Comparison of ENCODE assay signal across 8 mouse cellular contexts in the genomic region with DNA sequence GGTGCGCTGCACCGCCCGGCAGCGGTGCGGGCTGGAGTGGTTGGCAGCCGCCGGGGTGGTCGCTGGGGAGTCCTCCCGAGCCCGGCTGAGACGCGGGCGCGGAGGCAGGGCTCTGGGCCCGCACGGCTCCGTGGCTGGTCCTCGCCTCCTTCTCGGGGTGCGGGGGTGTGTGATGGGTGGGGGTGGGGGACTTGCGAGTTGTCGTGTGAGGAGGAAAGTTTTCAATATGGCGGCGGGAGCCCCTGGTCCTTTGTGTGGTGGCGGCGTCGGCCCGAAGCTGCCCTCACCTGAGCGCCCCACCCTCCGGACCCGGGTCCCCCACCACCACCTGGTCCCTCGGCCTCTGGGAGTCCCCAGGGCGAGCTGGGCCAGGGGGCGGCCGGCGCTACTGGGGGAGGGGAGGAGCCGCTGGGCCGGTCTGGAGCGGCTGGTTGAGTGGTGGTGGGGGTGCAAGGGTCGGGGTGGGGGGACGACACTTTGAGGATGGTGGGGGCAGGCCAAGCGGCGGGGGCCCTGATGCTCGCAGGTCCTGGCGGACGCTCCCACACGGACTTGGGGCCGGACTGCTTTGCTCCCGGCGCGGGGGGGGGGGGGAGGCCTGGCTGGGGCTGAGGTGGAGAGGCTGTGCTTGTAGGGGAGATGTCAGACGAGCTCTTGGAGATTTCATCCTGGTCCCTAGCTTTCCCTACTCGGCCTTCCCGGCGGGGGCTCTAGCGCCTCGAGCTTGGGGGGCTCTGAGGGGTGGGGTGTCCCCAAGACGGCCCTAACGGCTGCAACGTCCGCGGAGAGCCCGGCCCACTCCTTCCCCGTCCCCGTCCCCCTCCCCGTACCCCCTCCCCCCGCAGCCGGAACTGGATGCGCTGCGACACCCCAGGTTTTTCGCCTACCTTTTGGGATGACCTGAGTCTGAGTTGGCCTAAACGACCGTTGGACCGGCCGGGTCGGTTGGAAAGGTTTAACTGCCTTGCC. TPM values are rescaled to one million over a fixed set of nuclear protein-coding genes. Genes with fewer than 3 reads are reported as not detected.
DNase-seq lines count a peak whose midpoint lies in the region; ATAC-seq and TF ChIP-seq lines count a peak whose summit lies in the region.

No protein-coding gene starts in this region.

- peaks cover 43% of the 10 kb centered on the region for H3K4me1 ChIP-seq in embryonic facial prominence, embryonic 10.5 days
- H3K4me1 ChIP-seq in heart, embryonic 14.5 days (ENCODE audit: control insufficient read depth in 2 of 2, insufficient read depth in 2 of 2, low read length in 2 of 2) = peaks cover under 1 to 17% of the 10 kb centered on the region in 2 experiments
- H3K4me1 ChIP-seq in kidney, postnatal 0 days (replicated peaks; ENCODE audit: insufficient read depth, low read length) = peaks cover 6% of the 10 kb centered on the region; the same call in 1 of the 2 replicates
- H3K4me1 ChIP-seq in liver, embryonic 16.5 days (ENCODE audit: control insufficient read depth, low read depth, low read length) = peaks cover 28% of the 10 kb centered on the region

- peak overlapping the region; percentile 98 for H3K9ac ChIP-seq in heart, embryonic 14.5 days (ENCODE audit: low read length)
- H3K9ac ChIP-seq in kidney, postnatal 0 days (ENCODE audit: low read depth, low read length) = peak overlapping the region; percentile 97
- peak overlapping the region; percentile 88 for H3K9ac ChIP-seq in liver, embryonic 16.5 days (ENCODE audit: low read depth, low read length)

- H3K9me3 ChIP-seq in embryonic facial prominence, embryonic 10.5 days = no peaks in the 10 kb centered on the region
- no peaks in the 10 kb centered on the region for H3K9me3 ChIP-seq in heart, embryonic 14.5 days (ENCODE audit: control insufficient read depth, low read length)
- H3K9me3 ChIP-seq in kidney, postnatal 0 days (replicated peaks; ENCODE audit: low read length) = no peaks in the 10 kb centered on the region
- H3K9me3 ChIP-seq in liver, embryonic 16.5 days (replicated peaks; ENCODE audit: control insufficient read depth, low read length) = no peaks in the 10 kb centered on the region

- no peaks in the 10 kb centered on the region for H3K27me3 ChIP-seq in embryonic facial prominence, embryonic 10.5 days (replicated peaks; ENCODE audit: low read depth, poor library complexity, severe bottlenecking)
- H3K27me3 ChIP-seq in heart, embryonic 14.5 days (ENCODE audit: control insufficient read depth, insufficient read depth, low read length) = no peaks in the 10 kb centered on the region
- no peaks in the 10 kb centered on the region for H3K27me3 ChIP-seq in kidney, postnatal 0 days (ENCODE audit: insufficient read depth, low read length)
- no peaks in the 10 kb centered on the region for H3K27me3 ChIP-seq in liver, embryonic 16.5 days (ENCODE audit: control insufficient read depth, insufficient read depth, low read depth, low read length)

- WGBS in embryonic facial prominence, embryonic 10.5 days = under 1% methylated on average over 76 of the region's 76 CpGs
- WGBS in heart, embryonic 14.5 days = under 1% methylated on average over 48 of the region's 76 CpGs
- WGBS in kidney, postnatal 0 days = 1% methylated on average over 57 of the region's 76 CpGs
- 0% methylated on average over 61 of the region's 76 CpGs for WGBS in liver, embryonic 16.5 days (ENCODE audit: insufficient replicate concordance)

- DNase-seq in 3T3-L1 (ENCODE audit: low read depth, low spot score) = peak; percentile 51
- DNase-seq in R1 (ENCODE audit: low read depth, low spot score) = peak; percentile 71
- DNase-seq in embryonic facial prominence, embryonic 10.5 days (ENCODE audit: low spot score) = peak; percentile 78
- DNase-seq in kidney, postnatal 0 days (ENCODE audit: low spot score) = peak; percentile 62
- DNase-seq in ovary, postnatal 14 days (ENCODE audit: low spot score) = peak; percentile 21
- peak; percentile 57 for DNase-seq in thymus, postnatal 14 days

- peak overlapping the region; percentile 99 for H3K27ac ChIP-seq in embryonic facial prominence, embryonic 10.5 days (replicated peaks)
- peak overlapping the region; percentile 78 to 89 for H3K27ac ChIP-seq in heart, embryonic 14.5 days (replicated peaks in 1 of 2; ENCODE audit: control insufficient read depth in 1 of 2, insufficient read depth in 1 of 2, low read depth in 2 of 2, low read length in 2 of 2)
- H3K27ac ChIP-seq in kidney, postnatal 0 days = peak overlapping the region; percentile 90
- peak overlapping the region; percentile 62 for H3K27ac ChIP-seq in liver, embryonic 16.5 days (ENCODE audit: low read length)

- peak; percentile 17; the same call in 1 of the 2 replicates for ATAC-seq in heart, embryonic 14.5 days (ENCODE audit: insufficient number of reproducible peaks, insufficient read depth, low FRiP score, low read depth)
- ATAC-seq in kidney, postnatal 0 days (replicated peaks; ENCODE audit: low FRiP score, low read depth) = peak; percentile 22; the same call in 1 of the 2 replicates
- ATAC-seq in liver, embryonic 16.5 days (ENCODE audit: low read depth) = no peak

- no peaks in the 10 kb centered on the region for H3K36me3 ChIP-seq in embryonic facial prominence, embryonic 10.5 days (replicated peaks)
- H3K36me3 ChIP-seq in heart, embryonic 14.5 days (ENCODE audit: control insufficient read depth, insufficient read depth, low read length) = no peaks in the 10 kb centered on the region
- H3K36me3 ChIP-seq in kidney, postnatal 0 days (ENCODE audit: insufficient read depth, low read length) = no peaks in the 10 kb centered on the region
- H3K36me3 ChIP-seq in liver, embryonic 16.5 days (ENCODE audit: control insufficient read depth, insufficient read depth) = no peaks in the 10 kb centered on the region

- H3K4me2 ChIP-seq in heart, embryonic 14.5 days (ENCODE audit: low read length) = peak overlapping the region; percentile 82
- H3K4me2 ChIP-seq in kidney, postnatal 0 days (ENCODE audit: low read length) = peak overlapping the region; percentile 74
- H3K4me2 ChIP-seq in liver, embryonic 16.5 days (ENCODE audit: low read depth, low read length) = peak overlapping the region; percentile 99

- TF ChIP-seq CTCF in kidney, postnatal 0 days (IDR thresholded peaks at IDR 0.05; ENCODE audit: low read depth) = no peak

- peak overlapping the region; percentile 100 for H3K4me3 ChIP-seq in embryonic facial prominence, embryonic 10.5 days
- peak overlapping the region; percentile 94 to 99 for H3K4me3 ChIP-seq in heart, embryonic 14.5 days (ENCODE audit: control insufficient read depth in 1 of 2, insufficient read depth in 1 of 2, low read depth in 1 of 2, low read length in 2 of 2)
- H3K4me3 ChIP-seq in kidney, postnatal 0 days (replicated peaks; ENCODE audit: low read depth, low read length) = peak overlapping the region; percentile 98
- peak overlapping the region; percentile 90 for H3K4me3 ChIP-seq in liver, embryonic 16.5 days (ENCODE audit: low read depth, low read length)

RNA-seq across cellular contexts. Expression of gene Kdm5b, which starts 1.1 kb away (rescaled TPM):
- polyA plus RNA-seq in embryonic facial prominence, embryonic 10.5 days (2016; fragmentation: Nextera tagmentation; extraction: Ambion mirVana) = 78.4 and 79.0 TPM in 2 replicates
- polyA plus RNA-seq in heart, embryonic 14.5 days (2014; fragmentation: Nextera tagmentation; extraction: Ambion mirVana) = 33.6 and 38.6 TPM in 2 replicates
- 40.2 and 42.4 TPM in 2 replicates for polyA plus RNA-seq in kidney, postnatal 0 days (2015; fragmentation: Nextera tagmentation; extraction: Ambion mirVana)
- polyA plus RNA-seq in liver, embryonic 16.5 days (2015; fragmentation: Nextera tagmentation; extraction: Ambion mirVana) = 5.5 and 5.6 TPM in 2 replicates

RNA-seq across cellular contexts. Expression of gene Mgat4e, which starts 11.6 kb away (rescaled TPM):
- not detected in 2 replicates for polyA plus RNA-seq in embryonic facial prominence, embryonic 10.5 days (2016; fragmentation: Nextera tagmentation; extraction: Ambion mirVana)
- not detected in 2 replicates for polyA plus RNA-seq in heart, embryonic 14.5 days (2014; fragmentation: Nextera tagmentation; extraction: Ambion mirVana)
- not detected in 2 replicates for polyA plus RNA-seq in kidney, postnatal 0 days (2015; fragmentation: Nextera tagmentation; extraction: Ambion mirVana)
- not detected in 2 replicates for polyA plus RNA-seq in liver, embryonic 16.5 days (2015; fragmentation: Nextera tagmentation; extraction: Ambion mirVana)

Comparison
In these comparisons a context has a peak if more than half of its experiments do, and no peak if none do; other contexts are left out.
1. DNase-seq: peak in every context shown above with its lines; median percentile 78 in embryonic facial prominence, embryonic 10.5 days; 71 in R1; 62 in kidney, postnatal 0 days; 57 in thymus, postnatal 14 days; 51 in 3T3-L1; 21 in ovary, postnatal 14 days.